Mouse (Mus musculus) frontal cortex, postnatal 36 days (tissue): ENCODE measurements around the gene Asap3.

ENCODE experiments used
- DNase-seq, 2 experiments: peaks; one replicate each; pipeline ENCODE4 v3.0.0; 2022; ENCODE audit warnings: low spot score in 2 of 2

Gene Asap3

DNA sequence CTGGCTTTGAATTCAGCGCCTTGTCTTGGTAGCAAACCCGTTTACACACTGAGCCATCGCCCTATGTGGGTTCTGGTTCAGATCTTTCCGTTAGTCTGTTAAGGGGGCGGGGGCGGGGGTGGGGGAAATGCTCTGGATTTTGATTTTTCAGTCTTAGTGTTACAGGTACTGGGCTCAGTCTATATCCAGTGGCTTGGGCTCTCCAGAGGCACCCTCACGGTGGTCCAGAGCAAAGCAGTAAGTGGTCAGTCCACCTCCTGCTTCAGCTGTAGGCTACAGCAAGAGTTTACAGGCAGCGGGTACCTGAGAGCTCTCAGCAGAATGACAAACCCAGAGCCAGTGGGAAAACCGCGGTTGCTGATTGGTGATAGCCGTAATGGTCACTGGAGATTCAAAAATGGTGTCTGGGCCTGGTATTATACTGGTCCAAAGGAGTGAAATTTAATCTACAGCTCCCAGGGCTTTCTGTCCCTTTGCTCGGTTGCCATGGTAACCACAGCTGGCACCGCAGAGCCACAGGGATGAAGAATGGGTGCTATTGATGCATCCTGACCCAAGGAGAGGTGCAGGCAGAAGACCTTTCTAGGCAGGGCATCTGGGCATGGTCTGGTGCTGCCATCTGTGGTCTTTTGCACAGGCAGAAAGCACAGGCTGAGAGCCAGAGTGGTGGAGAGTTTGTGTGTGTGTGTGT lies 17.5 kb downstream of the Asap3 start:
- peak in 1 of 2 experiments; percentile 18 for DNase-seq

DNA sequence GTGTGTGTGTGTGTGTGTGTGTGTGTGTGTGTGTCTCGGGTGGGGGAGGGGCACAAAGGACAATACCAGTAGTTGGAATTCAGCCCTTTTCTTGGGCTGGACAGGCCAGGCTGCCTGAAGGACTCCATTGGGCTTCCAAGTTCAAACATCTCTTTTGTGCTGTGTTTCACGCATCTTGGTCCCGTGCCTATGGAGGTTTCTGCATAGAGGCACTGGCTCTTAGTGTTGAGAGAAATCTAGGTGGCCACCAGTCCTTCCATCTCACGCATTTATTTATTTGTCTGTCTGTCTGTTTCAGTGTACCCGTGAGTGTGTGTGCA lies 18.0 kb downstream of the Asap3 start:
- no peak for DNase-seq

DNA sequence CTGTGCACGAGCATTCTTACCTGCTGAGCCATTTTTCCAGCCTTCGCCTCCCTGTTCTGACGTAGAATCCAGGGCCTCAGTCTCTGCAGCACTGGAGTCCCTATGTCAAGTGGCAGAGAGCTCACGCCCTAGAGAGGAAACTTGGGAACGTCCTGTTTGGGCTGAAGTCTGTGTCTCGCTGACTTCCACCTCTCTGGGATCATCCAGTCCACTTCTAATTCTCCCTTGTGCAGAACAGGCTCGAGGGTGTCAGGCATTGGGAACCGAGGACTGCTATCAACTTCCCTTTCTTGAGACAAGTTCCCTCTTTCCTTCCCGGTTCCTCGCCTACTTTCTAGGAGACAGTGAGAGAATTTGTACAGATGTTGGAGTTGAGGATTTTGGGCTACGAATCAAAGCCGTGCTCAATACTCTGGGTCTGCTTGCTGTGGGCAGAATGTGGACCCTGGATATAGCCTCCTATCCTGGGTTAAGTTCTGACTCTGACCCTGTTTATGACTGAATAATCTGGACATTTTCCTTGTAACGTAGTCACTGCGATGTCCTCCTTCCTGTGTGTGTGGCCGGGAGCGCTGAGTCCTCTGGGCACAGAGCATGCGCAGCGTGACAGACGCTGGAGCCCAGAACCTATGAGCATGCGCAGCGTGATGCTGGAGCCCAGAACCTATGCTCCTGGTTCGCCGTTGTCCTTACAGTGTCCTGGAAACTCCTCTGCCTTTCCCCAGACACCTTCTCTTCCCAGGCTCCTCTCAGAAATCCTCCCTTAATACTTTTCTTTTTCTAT lies 18.7 kb downstream of the Asap3 start:
- no peak for DNase-seq

DNA sequence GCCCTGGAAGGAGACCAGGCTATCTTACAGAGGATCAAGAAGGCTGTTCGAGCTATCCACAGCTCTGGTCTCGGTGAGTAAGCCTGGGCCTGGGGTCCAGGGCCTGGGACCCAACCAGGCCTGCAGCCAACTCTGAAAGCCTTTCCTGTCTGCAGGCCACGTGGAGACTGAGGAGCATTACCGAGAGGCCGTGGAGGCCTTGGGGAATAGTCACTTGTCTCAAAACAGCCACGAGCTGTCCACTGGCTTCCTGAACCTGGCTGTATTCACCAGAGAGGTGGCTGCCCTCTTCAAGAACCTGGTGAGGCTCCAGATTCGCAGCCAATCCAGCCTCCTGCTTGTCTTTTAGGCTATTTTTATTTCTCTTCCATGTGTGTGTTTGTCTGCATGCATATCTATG lies 21.2 kb downstream of the Asap3 start:
- no peak for DNase-seq

DNA sequence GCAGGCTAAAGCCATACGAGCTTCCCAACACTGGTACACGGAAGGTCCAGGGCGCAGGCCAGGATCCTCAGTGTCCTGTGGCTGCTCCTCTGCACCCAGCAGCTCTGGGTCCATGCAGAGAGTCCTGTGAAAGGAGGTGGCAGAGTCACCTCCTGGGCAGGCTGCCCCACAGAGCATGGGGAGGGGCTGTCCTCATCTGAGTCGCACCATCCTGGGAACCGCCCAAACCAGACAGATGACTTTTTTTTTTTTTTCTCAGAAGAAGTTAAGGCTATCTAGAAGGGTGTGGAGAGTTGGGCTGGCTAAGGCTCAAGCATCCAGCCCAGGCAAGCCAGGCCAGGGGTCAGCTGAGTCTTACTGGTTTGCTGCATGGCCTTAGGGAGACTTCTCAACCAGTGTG lies 22.5 kb downstream of the Asap3 start:
- no peak for DNase-seq

DNA sequence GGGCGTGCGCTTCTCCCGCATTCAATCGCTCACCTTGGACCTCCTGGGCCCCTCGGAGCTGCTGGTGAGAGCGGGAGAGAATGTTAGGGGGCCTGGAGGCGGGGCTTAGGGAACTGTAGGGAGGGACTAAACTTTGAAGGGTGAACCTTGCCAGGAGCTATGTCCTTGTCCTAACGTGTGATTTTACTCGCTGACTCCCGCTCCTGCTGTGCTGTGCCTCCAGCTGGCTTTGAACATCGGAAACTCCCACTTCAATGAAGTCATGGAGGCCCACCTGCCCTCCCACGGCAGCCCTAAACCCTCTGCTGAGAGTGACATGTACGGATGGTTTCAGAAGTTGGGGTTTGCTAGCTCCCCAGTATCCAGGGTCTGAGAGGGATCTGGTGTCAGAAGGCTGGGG lies 32.5 kb downstream of the Asap3 start:
- DNase-seq = no peak

DNA sequence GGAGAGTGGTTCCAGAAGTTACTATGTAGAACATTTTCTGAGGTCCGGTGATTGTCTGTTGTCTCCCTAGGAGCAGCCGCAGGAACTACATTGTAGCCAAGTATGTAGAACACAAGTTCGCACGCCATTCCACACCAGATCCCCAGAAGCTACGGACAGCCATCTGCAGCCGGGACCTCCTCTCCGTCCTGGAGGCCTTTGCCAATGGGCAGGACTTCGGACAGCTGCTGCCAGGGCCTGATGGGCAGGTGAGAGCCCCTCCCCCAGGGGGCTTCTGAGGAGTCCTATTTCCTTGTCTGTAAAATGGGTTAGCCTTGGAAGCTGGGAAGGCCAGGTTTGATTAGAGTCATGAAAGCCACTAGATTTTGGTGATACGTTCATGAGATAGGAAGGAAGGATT lies 32.9 kb downstream of the Asap3 start:
- DNase-seq = no peak

DNA sequence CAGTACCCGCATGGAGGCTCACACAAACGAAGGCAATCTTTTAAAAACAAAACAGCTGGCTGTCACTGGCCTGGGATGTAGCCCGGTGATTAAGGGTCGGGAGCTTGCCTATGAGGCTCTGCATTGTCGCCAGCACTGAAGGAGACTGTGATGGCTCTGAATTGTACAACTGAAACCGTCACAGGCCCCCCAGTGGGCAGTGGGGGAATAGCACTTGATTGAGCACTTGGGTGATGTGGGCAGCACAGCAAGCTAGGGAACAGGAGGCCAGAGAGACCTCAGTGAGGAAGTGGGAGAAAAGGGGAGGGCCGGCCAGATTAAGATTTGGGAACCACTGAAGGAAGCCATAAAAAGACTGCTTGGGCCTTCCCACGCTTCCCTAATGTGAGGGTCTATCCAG lies 33.5 kb downstream of the Asap3 start:
- DNase-seq = peak; percentile 79 to 86

DNA sequence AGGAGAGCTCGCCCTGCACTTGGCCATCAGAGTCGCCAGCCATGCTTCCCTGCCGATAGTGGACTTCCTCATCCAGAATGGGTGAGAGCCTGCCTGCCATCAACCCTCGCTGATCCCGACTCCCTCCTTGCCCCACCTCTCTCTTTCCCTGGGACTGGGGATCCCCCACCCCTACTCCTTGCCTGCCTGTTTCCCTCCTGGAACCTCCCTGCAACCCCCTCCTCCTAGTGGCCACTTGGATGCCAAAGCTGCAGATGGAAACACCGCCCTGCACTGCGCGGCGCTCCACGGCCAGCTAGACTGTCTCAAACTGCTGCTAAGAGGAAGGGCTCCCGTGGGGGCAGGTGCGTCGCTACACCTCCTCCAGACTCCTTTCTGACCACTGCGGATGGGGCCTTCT lies 34.0 kb downstream of the Asap3 start:
- DNase-seq = no peak

DNA sequence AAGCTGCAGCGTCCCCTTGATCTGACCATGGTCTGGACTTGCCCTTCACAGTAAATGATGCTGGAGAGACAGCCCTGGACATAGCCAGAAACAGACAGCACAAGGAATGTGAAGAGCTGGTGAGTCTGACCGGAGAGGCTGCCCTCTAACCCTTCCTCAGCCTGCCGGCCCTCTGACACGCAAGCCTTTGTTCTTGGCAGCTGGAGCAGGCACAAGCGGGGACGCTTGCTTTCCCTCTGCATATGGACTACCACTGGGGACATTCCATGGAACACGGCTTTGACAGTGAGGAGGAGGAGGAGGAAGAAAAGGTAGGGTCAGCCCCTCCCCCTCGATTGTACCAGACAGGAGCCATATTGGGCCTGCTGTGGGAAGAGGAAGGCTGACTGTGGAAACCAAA lies 34.8 kb downstream of the Asap3 start:
- no peak for DNase-seq

DNA sequence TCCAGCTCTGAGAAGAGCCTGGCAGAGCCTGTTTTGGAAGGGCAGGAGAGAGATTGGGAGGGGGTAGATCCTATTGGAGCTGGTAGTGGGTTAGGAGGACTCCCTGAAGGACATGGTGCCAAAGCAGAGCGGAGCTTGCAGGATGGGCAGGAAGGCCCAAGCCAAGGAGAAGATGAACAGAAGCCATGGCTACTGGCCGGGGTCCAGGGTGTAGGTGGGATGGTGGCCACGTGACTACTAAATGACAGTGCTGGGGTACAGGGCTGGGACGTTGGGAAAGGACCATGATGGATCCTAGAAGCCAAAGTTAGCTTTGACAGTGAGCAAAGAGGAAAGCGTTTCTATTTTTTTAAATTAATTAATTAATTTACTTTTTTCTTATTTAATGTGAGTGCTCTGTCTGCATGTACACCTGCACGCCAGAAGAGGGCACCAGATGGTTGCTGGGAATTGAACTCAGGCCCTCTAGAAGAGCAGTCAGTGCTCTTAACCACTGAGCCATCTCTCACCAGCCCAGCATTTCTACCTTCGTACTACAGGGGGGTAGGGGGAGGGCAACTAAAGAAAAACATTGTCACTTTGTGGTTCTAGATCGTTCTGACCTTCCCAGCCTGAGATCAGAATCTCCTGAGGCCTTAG lies 36.0 kb downstream of the Asap3 start:
- DNase-seq = no peak

DNA sequence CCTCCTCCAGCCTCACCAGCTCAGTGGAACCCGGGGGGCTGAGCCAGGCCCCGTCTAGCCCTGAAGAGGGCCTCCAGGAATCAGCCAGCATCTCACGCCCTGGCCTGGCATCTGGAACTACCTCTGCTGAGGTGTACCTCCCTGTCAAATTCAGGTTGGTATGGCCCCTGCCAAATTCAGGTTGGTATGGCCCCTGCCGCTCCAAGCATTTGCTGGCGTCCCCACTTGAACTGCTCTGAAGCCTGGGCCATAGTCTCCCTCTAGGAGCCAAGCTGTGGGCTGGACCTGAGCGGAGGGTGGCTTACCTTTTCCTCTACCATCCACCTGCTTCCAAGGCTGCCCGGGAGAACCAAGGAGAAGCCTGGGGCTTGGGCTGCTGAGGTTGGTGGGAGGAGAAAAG lies 36.6 kb downstream of the Asap3 start:
- DNase-seq = no peak

DNA sequence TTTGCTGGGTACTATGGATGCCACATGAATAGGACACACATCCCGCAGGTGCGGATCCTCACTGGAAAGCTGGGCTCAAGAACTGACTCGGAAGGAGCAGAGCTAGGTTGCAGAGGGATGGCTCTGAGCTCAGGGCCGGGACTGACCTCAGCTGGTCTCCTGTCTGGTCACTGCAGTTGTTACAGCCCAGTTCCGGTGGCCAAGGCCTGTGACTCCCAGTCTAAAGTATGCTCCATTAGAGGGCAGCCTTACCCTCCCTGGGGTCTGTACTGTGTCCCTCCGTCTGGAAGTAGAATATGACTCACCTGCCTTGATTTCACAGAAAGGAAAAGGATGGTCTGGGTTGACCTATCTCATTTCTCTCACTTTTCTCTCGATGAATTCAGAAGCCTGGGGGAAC lies 38.0 kb downstream of the Asap3 start:
- no peak for DNase-seq

DNA sequence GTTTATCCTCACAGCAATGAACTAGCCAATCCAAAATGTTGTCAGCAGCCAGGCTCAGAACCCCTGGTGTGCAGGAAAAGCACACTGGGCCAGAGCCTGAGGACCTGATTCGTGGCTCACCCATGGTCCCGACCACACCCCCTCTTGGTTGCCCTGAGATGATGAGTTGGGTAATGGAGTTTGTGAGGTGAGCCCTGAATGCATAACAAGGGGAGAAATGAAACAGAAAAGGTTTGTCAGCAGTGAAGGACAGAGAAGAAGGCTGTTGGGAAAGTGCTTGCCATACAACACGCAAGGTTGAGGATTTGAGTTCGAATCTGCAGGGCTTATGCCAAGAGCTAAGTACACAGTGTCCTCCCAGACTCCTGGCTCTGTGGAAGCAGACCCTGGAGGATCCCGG lies 39.5 kb downstream of the Asap3 start:
- DNase-seq = no peak

DNA sequence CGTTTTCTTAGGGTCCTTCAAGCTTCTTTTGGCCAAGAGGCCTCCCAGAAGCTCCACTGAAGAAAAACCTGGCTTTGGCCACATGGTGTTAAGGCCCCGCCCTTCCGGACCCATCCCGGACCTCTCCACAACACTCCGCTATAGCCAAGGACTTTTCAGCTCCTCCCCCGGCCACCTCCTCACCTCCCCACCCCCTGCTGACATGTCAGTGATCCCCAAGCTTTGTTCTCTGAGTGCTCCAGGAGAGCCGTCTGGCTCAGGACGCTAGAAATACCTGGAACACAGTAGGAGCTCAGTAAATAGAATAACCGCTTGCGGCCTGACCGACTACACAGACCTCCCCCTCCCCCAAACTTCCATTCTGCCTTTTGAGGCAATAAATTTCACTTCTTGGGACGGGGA lies 40.4 kb downstream of the Asap3 start:
- DNase-seq = no peak

DNA sequence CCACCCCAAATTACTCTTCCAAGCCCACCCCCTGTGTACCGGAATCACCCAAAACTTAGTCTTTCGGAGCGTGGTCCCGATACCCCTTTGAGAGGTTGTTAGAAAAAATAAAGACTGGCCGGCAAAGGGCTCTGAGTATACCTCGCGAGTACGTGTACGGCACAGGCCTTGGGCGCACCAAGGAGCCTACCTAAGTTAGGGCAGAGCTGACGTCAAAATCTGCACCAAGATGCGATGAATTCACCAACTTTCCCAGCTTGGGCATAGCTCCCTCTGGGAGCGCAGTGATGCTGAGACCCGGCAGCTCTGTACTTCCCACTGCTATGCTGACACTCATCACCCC lies 41.2 kb downstream of the Asap3 start:
- DNase-seq = no peak

DNA sequence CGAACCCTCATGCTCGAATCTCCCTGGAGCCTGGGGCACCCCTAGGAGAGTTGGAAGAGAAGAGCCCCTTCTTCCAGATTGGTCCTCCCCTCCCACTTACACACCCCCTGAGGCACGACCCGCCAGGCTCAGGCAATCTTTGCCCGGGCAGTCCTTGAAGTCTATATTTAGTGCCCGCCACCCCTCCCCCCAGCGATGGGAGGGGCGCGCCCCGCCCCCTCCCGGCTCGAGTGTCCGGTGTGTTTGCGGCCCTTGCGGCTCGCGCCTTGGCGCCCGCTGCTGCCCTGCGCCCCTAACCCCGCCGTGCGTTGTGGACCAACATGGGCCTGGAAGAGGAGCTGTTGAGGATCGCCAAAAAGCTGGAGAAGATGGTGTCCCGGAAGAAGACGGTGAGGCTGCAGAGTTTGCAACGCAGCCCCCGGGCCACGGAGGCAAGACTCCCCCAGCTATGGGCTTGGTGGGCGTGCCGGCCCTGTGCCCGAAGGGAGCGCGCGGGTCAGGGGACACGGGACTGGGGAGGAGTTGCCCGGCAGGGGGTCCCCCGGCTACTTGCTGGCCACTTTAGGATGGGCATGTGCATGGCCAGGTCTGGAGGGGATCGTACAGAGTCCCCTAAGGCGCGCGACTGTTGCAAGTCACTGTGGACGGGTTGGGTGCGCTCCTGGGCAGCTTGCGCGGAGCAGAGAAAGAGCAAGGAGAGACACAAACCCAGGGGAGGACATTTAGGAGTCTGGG lies 41.7 kb downstream of the Asap3 start, which contains the start of gene Tcea3:
Gene Tcea3, plus strand, starts transcription at position 1 of the 735 bp plus-strand sequence.
- DNase-seq = no peak

DNA sequence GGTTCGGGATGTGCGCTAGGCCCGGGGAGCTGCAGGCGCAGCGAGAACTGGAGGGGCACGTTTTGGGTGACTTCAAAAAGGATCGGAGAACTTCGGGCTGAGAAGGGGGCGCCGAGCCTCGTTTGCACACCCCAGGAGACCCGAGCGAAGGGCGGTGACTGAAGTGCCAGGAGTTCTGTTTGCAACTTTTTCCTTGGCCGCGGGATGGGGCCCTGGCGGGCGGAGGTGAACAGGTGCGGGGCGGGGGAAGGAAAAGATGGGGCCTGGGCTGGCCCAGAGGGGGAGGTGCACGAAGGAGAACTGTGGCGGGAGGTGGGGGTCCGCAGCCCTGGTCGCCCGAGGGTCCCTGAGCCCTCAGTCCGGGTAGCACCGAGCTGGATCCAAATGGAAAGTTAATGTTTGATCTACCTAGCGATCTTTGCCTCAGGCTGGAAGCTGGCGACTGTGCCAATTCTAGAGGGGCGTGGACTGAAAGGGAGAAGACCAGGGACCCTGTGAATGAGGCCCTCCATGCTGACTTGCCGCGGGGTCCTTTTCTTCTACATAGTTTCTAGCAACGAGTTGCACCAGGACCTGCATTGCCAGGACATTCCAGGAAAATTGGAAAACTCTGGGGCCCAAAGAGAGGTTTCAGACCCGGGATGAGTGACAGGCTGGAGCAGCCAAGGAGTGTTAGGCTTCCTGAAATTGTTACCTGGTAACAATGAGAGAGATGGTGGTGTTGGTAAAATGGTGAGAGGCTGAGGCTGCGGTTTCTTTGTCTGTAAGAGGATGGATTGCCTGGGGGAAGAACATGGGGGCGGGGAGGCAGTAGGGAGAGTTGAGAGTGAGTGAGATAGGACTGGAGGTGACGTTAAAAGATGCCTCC lies 42.5 kb downstream of the Asap3 start:
- DNase-seq = no peak

DNA sequence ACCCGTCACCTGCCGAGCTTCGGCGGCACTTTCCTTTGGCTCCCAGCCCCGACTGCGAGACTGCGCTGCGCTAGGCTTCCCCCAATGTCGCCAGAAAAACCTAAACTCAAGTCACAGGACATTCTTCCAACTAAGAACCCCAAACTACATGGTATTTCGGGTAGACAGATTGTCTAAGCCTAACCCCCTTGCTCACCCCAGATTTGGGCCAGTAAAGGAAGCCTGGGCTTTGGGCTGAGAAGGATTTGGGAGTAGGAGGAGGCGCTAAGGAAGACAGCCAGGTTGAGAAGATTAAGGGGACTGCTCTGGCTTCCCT lies 43.1 kb downstream of the Asap3 start:
- DNase-seq = no peak

DNA sequence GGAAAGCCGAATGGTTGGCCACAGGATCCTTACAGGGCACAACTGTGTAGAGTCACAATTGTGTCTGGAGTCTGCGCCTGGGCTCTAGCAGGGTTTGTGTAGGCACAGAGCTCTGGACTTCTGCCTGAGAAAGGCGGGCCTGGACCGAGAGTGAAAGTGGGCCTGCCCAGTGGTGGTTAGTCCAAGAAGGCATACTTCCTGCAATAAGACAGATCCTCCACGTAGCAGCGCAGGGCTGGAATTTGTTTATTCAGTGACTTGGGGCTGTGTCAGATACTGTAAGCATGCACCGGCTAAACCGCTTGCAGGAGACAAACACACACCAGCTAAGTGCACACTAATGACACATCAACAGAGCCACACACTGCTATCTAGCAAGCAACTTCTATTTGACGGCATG lies 43.6 kb downstream of the Asap3 start:
- DNase-seq = peak in 1 of 2 experiments; percentile 17

DNA sequence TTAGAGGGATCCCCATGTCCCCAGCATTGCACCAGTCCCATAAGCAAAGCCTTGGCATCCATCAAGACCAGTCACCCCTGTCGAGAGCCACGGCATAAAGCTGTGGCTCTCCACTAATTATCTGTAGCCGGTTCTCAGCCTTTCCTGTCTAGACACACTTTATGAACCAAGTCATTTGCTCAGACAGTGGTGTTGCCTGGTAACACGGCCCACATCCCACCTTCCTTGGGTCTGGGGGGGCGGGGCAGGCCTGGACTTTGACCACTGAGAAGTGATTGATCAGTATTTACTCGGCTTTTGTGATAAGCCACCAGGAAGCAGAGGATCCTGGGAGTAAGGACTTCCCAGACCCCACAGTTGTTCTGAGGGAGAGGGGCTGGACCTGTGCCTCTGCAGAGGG lies 49.8 kb downstream of the Asap3 start:
- no peak for DNase-seq

DNA sequence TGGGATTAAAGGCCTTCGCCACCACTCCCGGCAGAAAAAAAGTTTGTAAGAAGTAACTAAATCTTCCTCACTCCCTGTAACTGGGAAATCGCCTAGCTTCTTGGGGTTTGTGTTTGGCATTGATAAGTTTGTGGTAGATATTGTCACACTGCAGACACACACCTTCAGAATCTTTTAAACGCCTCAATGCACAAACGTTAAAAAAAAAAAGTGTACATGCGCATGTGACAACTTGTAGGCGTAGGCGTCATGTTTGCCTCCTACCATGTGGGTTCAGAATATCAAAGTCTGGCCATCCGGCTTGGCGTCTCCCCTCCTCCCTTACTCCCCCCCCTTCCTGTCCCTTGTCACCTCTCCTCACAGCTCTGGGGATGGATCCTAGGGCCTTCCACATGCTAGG lies 50.5 kb downstream of the Asap3 start:
- no peak for DNase-seq
